Mouse (Mus musculus) adrenal gland, adult 2 months (tissue): Measurements from ENCODE around the gene Ikbkg. TPM values are rescaled to one million over a fixed set of nuclear protein-coding genes. Genes with fewer than 3 reads are reported as not detected.
"Not testable (repeated sequence)": the region's sequence is repeated elsewhere in the genome, so short reads cannot be mapped to it uniquely, and the experiment has no call there.

Experiments
- DNase-seq: peaks from one replicate; pipeline ENCODE4 v3.0.0; 2021
- polyA plus RNA-seq: library from polyadenylated mRNA; depleted of rRNA; stranded (reverse); fragments of >200 nt; gene quantifications from 2 replicates; pipeline ENCODE4 v1.2.3, GENCODE M21; 2012; rRNA removed
- total RNA-seq, 2 experiments: library from RNA; stranded (reverse); gene quantifications; 2 replicates each; pipeline ENCODE4 v1.2.3; 2021

The Ikbkg gene
- total and polyA plus RNA-seq, 3 experiments = 13.7 to 103 (median 61.8) TPM

- DNase-seq = no peak
These were observed 58.2 kb downstream of the Ikbkg start for GRCm38 (mm10) chrX:74451157-74451912.

GRCm38 (mm10) chrX:74452773-74453172 is 59.7 kb downstream of the Ikbkg start:
- no peak for DNase-seq

GRCm38 (mm10) chrX:74481349-74481885 is 88.3 kb downstream of the Ikbkg start, which contains the start of gene Gm6880:
Gm6880 (minus strand) TSS chrX:74481399.
- not testable (repeated sequence) for DNase-seq

- DNase-seq = no peak
These were observed 104.0 kb downstream of the Ikbkg start for GRCm38 (mm10) chrX:74497131-74497530.

Other genes starting within 250 kb of the Ikbkg start
- gene Tex28, start 225.5 kb upstream of the Ikbkg start, total RNA-seq = not detected
- gene Tex28, start 225.5 kb upstream of the Ikbkg start, polyA plus RNA-seq = not detected in 2 replicates
- not detected for gene Tktl1, start 216.0 kb upstream of the Ikbkg start, total RNA-seq
- gene Tktl1, start 216.0 kb upstream of the Ikbkg start, polyA plus RNA-seq = not detected in 2 replicates
- gene Flna, start 143.5 kb upstream of the Ikbkg start, total RNA-seq = 100 to 1,000 TPM; 120 to 195 TPM
- 134 and 139 TPM in 2 replicates for gene Flna, start 143.5 kb upstream of the Ikbkg start, polyA plus RNA-seq
- gene Emd, start 138.6 kb upstream of the Ikbkg start, total RNA-seq = 100 to 1,000 TPM in 1 of 2 experiments, 10 to 100 TPM in 1; 53.9 to 170 TPM
- 68.7 and 74.1 TPM in 2 replicates for gene Emd, start 138.6 kb upstream of the Ikbkg start, polyA plus RNA-seq
- 100 to 1,000 TPM; 220 to 443 TPM for gene Rpl10, start 122.5 kb upstream of the Ikbkg start, total RNA-seq
- gene Rpl10, start 122.5 kb upstream of the Ikbkg start, polyA plus RNA-seq = 692 and 707 TPM in 2 replicates
- gene Taz, start 111.4 kb upstream of the Ikbkg start, total RNA-seq = 10 to 100 TPM; 56.6 to 74.2 TPM
- 126 and 136 TPM in 2 replicates for gene Taz, start 111.4 kb upstream of the Ikbkg start, polyA plus RNA-seq
- 10 to 100 TPM; 13.1 to 13.5 TPM for gene Dnase1l1, start 111.0 kb upstream of the Ikbkg start, total RNA-seq
- gene Dnase1l1, start 111.0 kb upstream of the Ikbkg start, polyA plus RNA-seq = 7.5 and 9.5 TPM in 2 replicates
- 100 to 1,000 TPM; 262 to 281 TPM for gene Atp6ap1, start 96.2 kb upstream of the Ikbkg start, total RNA-seq
- gene Atp6ap1, start 96.2 kb upstream of the Ikbkg start, polyA plus RNA-seq = 358 and 481 TPM in 2 replicates
- gene Gdi1, start 88.3 kb upstream of the Ikbkg start, total RNA-seq = 100 to 1,000 TPM; 252 TPM
- gene Gdi1, start 88.3 kb upstream of the Ikbkg start, polyA plus RNA-seq = 160 and 195 TPM in 2 replicates
- gene Fam50a, start 80.3 kb upstream of the Ikbkg start, total RNA-seq = 10 to 100 TPM; 61.5 to 87.6 TPM
- gene Fam50a, start 80.3 kb upstream of the Ikbkg start, polyA plus RNA-seq = 23.8 and 28.3 TPM in 2 replicates
- gene Plxna3, start 64.2 kb upstream of the Ikbkg start, total RNA-seq = 10 to 100 TPM in 1 of 2 experiments, 1 to 10 TPM in 1; 7.2 to 12.0 TPM
- gene Plxna3, start 64.2 kb upstream of the Ikbkg start, polyA plus RNA-seq = 13.5 and 19.9 TPM in 2 replicates
- gene Lage3, start 39.7 kb upstream of the Ikbkg start, total RNA-seq = 10 to 100 TPM; 47.4 to 56.2 TPM
- gene Lage3, start 39.7 kb upstream of the Ikbkg start, polyA plus RNA-seq = 31.4 and 44.2 TPM in 2 replicates
- 10 to 100 TPM; 64.3 to 67.5 TPM for gene Ubl4a, start 20.1 kb upstream of the Ikbkg start, total RNA-seq
- 31.3 and 37.0 TPM in 2 replicates for gene Ubl4a, start 20.1 kb upstream of the Ikbkg start, polyA plus RNA-seq
- 10 to 100 TPM; 16.9 to 27.8 TPM for gene Slc10a3, start 19.9 kb upstream of the Ikbkg start, total RNA-seq
- 23.1 and 27.3 TPM in 2 replicates for gene Slc10a3, start 19.9 kb upstream of the Ikbkg start, polyA plus RNA-seq
- 10 to 100 TPM; 25.1 to 36.6 TPM for gene Fam3a, start within 50 bp of the Ikbkg start, total RNA-seq
- 48.8 and 51.3 TPM in 2 replicates for gene Fam3a, start within 50 bp of the Ikbkg start, polyA plus RNA-seq
- gene G6pdx, start 35.9 kb downstream of the Ikbkg start, total RNA-seq = 100 to 1,000 TPM; 169 to 217 TPM
- gene G6pdx, start 35.9 kb downstream of the Ikbkg start, polyA plus RNA-seq = 55.0 and 66.1 TPM in 2 replicates
- gene Gm6880, start 88.1 kb downstream of the Ikbkg start, total RNA-seq = not detected
- gene Gm6880, start 88.1 kb downstream of the Ikbkg start, polyA plus RNA-seq = not detected in 2 replicates
- gene Olfr1326-ps1, start 181.6 kb downstream of the Ikbkg start, total RNA-seq = not detected
- not detected in 2 replicates for gene Olfr1326-ps1, start 181.6 kb downstream of the Ikbkg start, polyA plus RNA-seq
- gene Olfr1325, start 199.4 kb downstream of the Ikbkg start, total RNA-seq = not detected
- not detected in 2 replicates for gene Olfr1325, start 199.4 kb downstream of the Ikbkg start, polyA plus RNA-seq